Mouse (Mus musculus): ENCODE results near the gene Ska2. TPM values are rescaled to one million over a fixed set of nuclear protein-coding genes. Genes with fewer than 3 reads are reported as not detected.

The Ska2 gene
- 32.8 and 38.2 TPM in 2 replicates for polyA plus RNA-seq (2015; fragmentation: Nextera tagmentation; extraction: Ambion mirVana)

- peak within 1 kb of the TSS; percentile 97 for H3K4me3 ChIP-seq (replicated peaks)
- peak; percentile 99 for ATAC-seq (ENCODE audit: low FRiP score)
- H3K9ac ChIP-seq (replicated peaks): peak within 1 kb of the TSS; percentile 92
- H3K27ac ChIP-seq (replicated peaks): peak within 1 kb of the TSS; percentile 96
- H3K4me1 ChIP-seq: peaks cover 27% of the 10 kb centered on the region
- H3K9me3 ChIP-seq (replicated peaks): no peaks in the 10 kb centered on the region
- WGBS: under 1% methylated on average over 40 of the region's 40 CpGs
- H3K4me2 ChIP-seq: peak within 1 kb of the TSS; percentile 72
- H3K36me3 ChIP-seq: 0 out of 2 replicates have a peak, but pooled peaks cover 3% of the 10 kb centered on the region
- H3K27me3 ChIP-seq (replicated peaks): no peaks in the 10 kb centered on the region
Measured at GRCm38 (mm10) chr11:87108755-87109518, at the start of gene Ska2. Ska2 (plus strand) TSS chr11:87109234.

- Histone ChIP-seq H3K4me1 (no peaks in the 10 kb centered on the region), H3K9ac (replicated peaks) (no peak overlapping the region), H3K4me3 (replicated peaks) (no peak overlapping the region), H3K4me2 (no peak overlapping the region), H3K36me3 (peaks cover 62% of the 10 kb centered on the region), H3K27me3 (replicated peaks) (no peaks in the 10 kb centered on the region), H3K27ac (replicated peaks) (no peak overlapping the region), H3K9me3 (replicated peaks) (no peaks in the 10 kb centered on the region)
- WGBS: 98% methylated on average over 2 of the region's 2 CpGs
- ATAC-seq (ENCODE audit: low FRiP score): no peak
Measured at GRCm38 (mm10) chr11:87060410-87060809, 48.6 kb upstream of the Ska2 start.

GRCm38 (mm10) chr11:87062087-87062486 lies 46.9 kb upstream of the Ska2 start:
- H3K9me3 ChIP-seq (replicated peaks): no peaks in the 10 kb centered on the region
- no peaks in the 10 kb centered on the region for H3K27me3 ChIP-seq (replicated peaks)
- no peak overlapping the region for H3K27ac ChIP-seq (replicated peaks)
- H3K4me2 ChIP-seq: no peak overlapping the region
- no peak overlapping the region for H3K4me3 ChIP-seq (replicated peaks)
- H3K9ac ChIP-seq (replicated peaks): no peak overlapping the region
- no peaks in the 10 kb centered on the region for H3K4me1 ChIP-seq
- ATAC-seq (ENCODE audit: low FRiP score): no peak
- peaks cover 49% of the 10 kb centered on the region for H3K36me3 ChIP-seq
- WGBS: 72% methylated on average over 3 of the region's 3 CpGs

GRCm38 (mm10) chr11:87073343-87073865 lies 35.6 kb upstream of the Ska2 start:
- Histone ChIP-seq H3K9me3 (replicated peaks) (no peaks in the 10 kb centered on the region), H3K27ac (replicated peaks) (peak overlapping the region; percentile 96), H3K9ac (replicated peaks) (peak overlapping the region; percentile 71), H3K4me1 (peaks cover 46% of the 10 kb centered on the region), H3K4me3 (replicated peaks) (peak overlapping the region; percentile 67), H3K27me3 (replicated peaks) (no peaks in the 10 kb centered on the region), H3K4me2 (peak overlapping the region; percentile 76), H3K36me3 (peaks cover 13% of the 10 kb centered on the region)
- 1% methylated on average over 24 of the region's 24 CpGs for WGBS
- ATAC-seq (ENCODE audit: low FRiP score): peak; percentile 80

GRCm38 (mm10) chr11:87073866-87074440 lies 35.1 kb upstream of the Ska2 start, which contains the start of gene Gdpd1:
Gdpd1 (minus strand) TSS chr11:87074062.
- ATAC-seq (ENCODE audit: low FRiP score): peak; percentile 97
- H3K27ac ChIP-seq (replicated peaks): peak within 1 kb of the TSS; percentile 96
- peak within 1 kb of the TSS; percentile 71 for H3K9ac ChIP-seq (replicated peaks)
- peaks cover 14% of the 10 kb centered on the region for H3K36me3 ChIP-seq
- no peaks in the 10 kb centered on the region for H3K27me3 ChIP-seq (replicated peaks)
- WGBS: under 1% methylated on average over 43 of the region's 43 CpGs
- peaks cover 41% of the 10 kb centered on the region for H3K4me1 ChIP-seq
- peak within 1 kb of the TSS; percentile 76 for H3K4me2 ChIP-seq
- H3K9me3 ChIP-seq (replicated peaks): no peaks in the 10 kb centered on the region
- H3K4me3 ChIP-seq (replicated peaks): peak within 1 kb of the TSS; percentile 67

GRCm38 (mm10) chr11:87083712-87084111 lies 25.3 kb upstream of the Ska2 start:
- Histone ChIP-seq H3K4me3 (replicated peaks) (no peak overlapping the region), H3K27ac (replicated peaks) (no peak overlapping the region), H3K36me3 (peaks cover 45% of the 10 kb centered on the region), H3K9me3 (replicated peaks) (no peaks in the 10 kb centered on the region), H3K4me1 (peaks cover 49% of the 10 kb centered on the region), H3K4me2 (peak overlapping the region; percentile 95; the same call in 1 of the 2 replicates), H3K27me3 (replicated peaks) (no peaks in the 10 kb centered on the region), H3K9ac (replicated peaks) (no peak overlapping the region)
- WGBS: 67% methylated on average over 1 of the region's 1 CpGs
- no peak for ATAC-seq (ENCODE audit: low FRiP score)

- Histone ChIP-seq H3K4me2 (peak overlapping the region; percentile 95), H3K27ac (replicated peaks) (no peak overlapping the region), H3K4me1 (peaks cover 42% of the 10 kb centered on the region), H3K9me3 (replicated peaks) (no peaks in the 10 kb centered on the region), H3K27me3 (replicated peaks) (no peaks in the 10 kb centered on the region), H3K9ac (replicated peaks) (peak overlapping the region; percentile 63; the same call in 1 of the 2 replicates), H3K36me3 (peaks cover 29% of the 10 kb centered on the region), H3K4me3 (replicated peaks) (peak overlapping the region; percentile 56)
- ATAC-seq (ENCODE audit: low FRiP score): no peak
- 91% methylated on average over 13 of the region's 13 CpGs for WGBS
Measured at GRCm38 (mm10) chr11:87085461-87085860, 23.6 kb upstream of the Ska2 start.

GRCm38 (mm10) chr11:87086290-87086984 lies 22.6 kb upstream of the Ska2 start, which contains the start of gene Smg8:
Smg8 (minus strand) TSS chr11:87086774.
- Histone ChIP-seq H3K36me3 (peaks cover 25% of the 10 kb centered on the region), H3K9ac (replicated peaks) (peak within 1 kb of the TSS; percentile 63), H3K4me2 (peak within 1 kb of the TSS; percentile 95), H3K4me1 (peaks cover 42% of the 10 kb centered on the region), H3K9me3 (replicated peaks) (no peaks in the 10 kb centered on the region), H3K4me3 (replicated peaks) (peak within 1 kb of the TSS; percentile 56), H3K27me3 (replicated peaks) (no peaks in the 10 kb centered on the region), H3K27ac (replicated peaks) (peak within 1 kb of the TSS; percentile 73)
- WGBS: under 1% methylated on average over 43 of the region's 43 CpGs
- ATAC-seq (ENCODE audit: low FRiP score): peak; percentile 87

- ATAC-seq (ENCODE audit: low FRiP score): no peak
- 65% methylated on average over 2 of the region's 2 CpGs for WGBS
Measured at GRCm38 (mm10) chr11:87087142-87087541, 21.9 kb upstream of the Ska2 start.

GRCm38 (mm10) chr11:87108409-87108754 lies 652 bp upstream of the Ska2 start, which contains the start of gene Prr11:
Prr11 (minus strand) TSS chr11:87108708.
- Histone ChIP-seq H3K9ac (replicated peaks) (peak within 1 kb of the TSS; percentile 92), H3K27ac (replicated peaks) (peak within 1 kb of the TSS; percentile 96), H3K9me3 (replicated peaks) (no peaks in the 10 kb centered on the region), H3K36me3 (peaks cover 5% of the 10 kb centered on the region; the same call in 1 of the 2 replicates), H3K4me1 (peaks cover 27% of the 10 kb centered on the region), H3K27me3 (replicated peaks) (no peaks in the 10 kb centered on the region), H3K4me2 (peak within 1 kb of the TSS; percentile 72), H3K4me3 (replicated peaks) (peak within 1 kb of the TSS; percentile 97)
- no peak for ATAC-seq (ENCODE audit: low FRiP score)
- WGBS: under 1% methylated on average over 14 of the region's 14 CpGs

More at GRCm38 (mm10) chr11:87087142-87087541, 21.9 kb upstream of the Ska2 start:
- peaks cover 19% of the 10 kb centered on the region for H3K36me3 ChIP-seq
- peak overlapping the region; percentile 56 for H3K4me3 ChIP-seq (replicated peaks)
- peak overlapping the region; percentile 63; the same call in 1 of the 2 replicates for H3K9ac ChIP-seq (replicated peaks)
- no peaks in the 10 kb centered on the region for H3K27me3 ChIP-seq (replicated peaks)
- H3K4me1 ChIP-seq: peaks cover 38% of the 10 kb centered on the region
- H3K9me3 ChIP-seq (replicated peaks): no peaks in the 10 kb centered on the region
- peak overlapping the region; percentile 73; the same call in 1 of the 2 replicates for H3K27ac ChIP-seq (replicated peaks)
- peak overlapping the region; percentile 95 for H3K4me2 ChIP-seq

Measured in neural tube, embryonic 15.5 days (tissue).